Mouse (Mus musculus) kidney, embryonic 16.5 days (tissue): Measurements from ENCODE around the gene Taf11. TPM values are rescaled to one million over a fixed set of nuclear protein-coding genes. Genes with fewer than 3 reads are reported as not detected.

Experiments used
- ATAC-seq: fragments of 200-750 bp; cut with Nextera tagmentation; 2 replicates; pipeline ENCODE4 v1.8.0; 2017; ENCODE audit warnings: moderate TSS enrichment; ENCODE audit not compliant: low FRiP score, low TSS enrichment
- H3K27ac ChIP-seq: fragments of 300-500 bp; sonication (generic); 2 replicates; pipeline ENCODE4 v1.5.1; 2014; ENCODE audit warnings: low read length
- H3K27me3 ChIP-seq: fragments of 300-500 bp; sonication (generic); 2 replicates; pipeline ENCODE4 v1.6.1; 2014; ENCODE audit warnings: low read length, control low read depth, mixed read lengths; ENCODE audit not compliant: insufficient read depth
- H3K36me3 ChIP-seq: fragments of 300-500 bp; sonication (generic); 2 replicates; pipeline ENCODE4 v1.6.1; 2014; ENCODE audit warnings: low read length, control low read depth, mixed read lengths; ENCODE audit not compliant: insufficient read depth
- H3K4me1 ChIP-seq: fragments of 300-500 bp; sonication (generic); 2 replicates; pipeline ENCODE4 v1.6.1; 2014; ENCODE audit warnings: low read length, control low read depth, mixed read lengths; ENCODE audit not compliant: insufficient read depth
- H3K4me2 ChIP-seq: fragments of 300-500 bp; sonication (generic); replicated peaks from 2 replicates; pipeline ENCODE4 v1.6.1; 2014; ENCODE audit warnings: low read depth, low read length
- H3K4me3 ChIP-seq: fragments of 300-500 bp; sonication (generic); 2 replicates; pipeline ENCODE4 v1.5.1; 2014; ENCODE audit warnings: mild to moderate bottlenecking, low read length
- H3K9ac ChIP-seq: fragments of 300-500 bp; sonication (generic); replicated peaks from 2 replicates; pipeline ENCODE4 v1.6.1; 2014; ENCODE audit warnings: low read length
- H3K9me3 ChIP-seq: fragments of 300-500 bp; sonication (generic); 2 replicates; pipeline ENCODE4 v1.6.1; 2016; ENCODE audit warnings: low read length, control low read depth
- WGBS: fragments of 180-500 bp; shearing (Covaris S2); extraction: QIAGEN DNeasy Blood & Tissue Kit; methylation state at CpG from one replicate; pipeline ENCODE4 v1.1.7; 2014; 5-methylcytosine and 5-hydroxymethylcytosine counted together
- polyA plus RNA-seq: library from polyadenylated mRNA; unstranded; fragments of >200 nt; fragmentation: Nextera tagmentation; extraction: Ambion mirVana; gene quantifications from 2 replicates; pipeline ENCODE4 v1.2.1, GENCODE M21; 2015

Taf11 gene
- 59.9 and 72.7 TPM in 2 replicates for polyA plus RNA-seq

GRCm38 (mm10) chr17:27909622-27910500 lies at the start of gene Taf11:
Gene Taf11 (minus strand): TSS chr17:27909844.
- peak; percentile 58 for ATAC-seq
- Histone ChIP-seq H3K27ac (peak within 1 kb of the TSS; percentile 81), H3K27me3 (no peaks in the 10 kb centered on the region), H3K36me3 (0 out of 2 replicates have a peak, but pooled peaks cover 3% of the 10 kb centered on the region), H3K4me1 (peaks cover 26% of the 10 kb centered on the region), H3K4me2 (peak within 1 kb of the TSS; percentile 67), H3K4me3 (peak within 1 kb of the TSS; percentile 84), H3K9me3 (no peaks in the 10 kb centered on the region), H3K9ac (peak within 1 kb of the TSS; percentile 83)
- WGBS, result 1% methylated on average over 53 of the region's 53 CpGs

GRCm38 (mm10) chr17:27957649-27958048 lies 48.0 kb upstream of the Taf11 start:
- H3K9ac ChIP-seq, result no peak overlapping the region
- H3K9me3 ChIP-seq, result no peaks in the 10 kb centered on the region
- H3K27me3 ChIP-seq, result no peaks in the 10 kb centered on the region
- no peak for ATAC-seq
- H3K27ac ChIP-seq, result no peak overlapping the region
- H3K4me1 ChIP-seq, result peaks cover 18% of the 10 kb centered on the region; the same call in 1 of the 2 replicates
- H3K4me3 ChIP-seq, result no peak overlapping the region
- H3K4me2 ChIP-seq, result no peak overlapping the region
- WGBS, result 93% methylated on average over 9 of the region's 9 CpGs
- no peaks in the 10 kb centered on the region for H3K36me3 ChIP-seq

GRCm38 (mm10) chr17:27954629-27955402 lies 45.2 kb upstream of the Taf11 start:
- peak overlapping the region; percentile 39 for H3K27ac ChIP-seq
- H3K36me3 ChIP-seq, result no peaks in the 10 kb centered on the region
- no peak for ATAC-seq
- H3K9me3 ChIP-seq, result no peaks in the 10 kb centered on the region
- WGBS, result 54% methylated on average over 14 of the region's 14 CpGs
- no peak overlapping the region for H3K4me3 ChIP-seq
- peaks cover 17% of the 10 kb centered on the region; the same call in 1 of the 2 replicates for H3K4me1 ChIP-seq
- H3K27me3 ChIP-seq, result no peaks in the 10 kb centered on the region
- H3K9ac ChIP-seq, result no peak overlapping the region
- no peak overlapping the region for H3K4me2 ChIP-seq

GRCm38 (mm10) chr17:27953136-27953535 lies 43.5 kb upstream of the Taf11 start:
- no peak for ATAC-seq
- H3K4me1 ChIP-seq, result peaks cover 16% of the 10 kb centered on the region; the same call in 1 of the 2 replicates
- no peak overlapping the region for H3K27ac ChIP-seq
- H3K9me3 ChIP-seq, result no peaks in the 10 kb centered on the region
- no peak overlapping the region for H3K9ac ChIP-seq
- no peaks in the 10 kb centered on the region for H3K36me3 ChIP-seq
- WGBS, result 41% methylated on average over 6 of the region's 6 CpGs
- no peak overlapping the region for H3K4me3 ChIP-seq
- H3K4me2 ChIP-seq, result no peak overlapping the region
- H3K27me3 ChIP-seq, result no peaks in the 10 kb centered on the region

GRCm38 (mm10) chr17:27947155-27947554 lies 37.5 kb upstream of the Taf11 start:
- H3K27me3 ChIP-seq, result no peaks in the 10 kb centered on the region
- H3K4me2 ChIP-seq, result no peak overlapping the region
- 89% methylated on average over 2 of the region's 2 CpGs for WGBS
- H3K4me3 ChIP-seq, result no peak overlapping the region
- no peak overlapping the region for H3K9ac ChIP-seq
- H3K4me1 ChIP-seq, result peaks cover 22% of the 10 kb centered on the region
- H3K36me3 ChIP-seq, result no peaks in the 10 kb centered on the region
- H3K9me3 ChIP-seq, result no peaks in the 10 kb centered on the region
- ATAC-seq, result peak; percentile 13; the same call in 1 of the 2 replicates
- no peak overlapping the region for H3K27ac ChIP-seq

- H3K27ac ChIP-seq, result peak overlapping the region; percentile 86
- no peaks in the 10 kb centered on the region for H3K27me3 ChIP-seq
- WGBS, result 82% methylated on average over 8 of the region's 8 CpGs
- no peak overlapping the region for H3K4me3 ChIP-seq
- ATAC-seq, result no peak
- H3K4me2 ChIP-seq, result no peak overlapping the region
- no peaks in the 10 kb centered on the region for H3K9me3 ChIP-seq
- H3K36me3 ChIP-seq, result no peaks in the 10 kb centered on the region
- H3K4me1 ChIP-seq, result peaks cover 22% of the 10 kb centered on the region
- H3K9ac ChIP-seq, result no peak overlapping the region
These were observed 36.7 kb upstream of the Taf11 start for GRCm38 (mm10) chr17:27946371-27946770.

GRCm38 (mm10) chr17:27945546-27946216 lies 36.0 kb upstream of the Taf11 start:
- Histone ChIP-seq H3K9me3 (no peaks in the 10 kb centered on the region), H3K9ac (peak overlapping the region; percentile 50; the same call in 1 of the 2 replicates), H3K4me3 (no peak overlapping the region), H3K36me3 (no peaks in the 10 kb centered on the region), H3K27me3 (no peaks in the 10 kb centered on the region), H3K27ac (peak overlapping the region; percentile 86), H3K4me1 (peaks cover 22% of the 10 kb centered on the region), H3K4me2 (no peak overlapping the region)
- 37% methylated on average over 6 of the region's 6 CpGs for WGBS
- peak; percentile 86 for ATAC-seq

- H3K27me3 ChIP-seq, result no peaks in the 10 kb centered on the region
- H3K4me2 ChIP-seq, result no peak overlapping the region
- 90% methylated on average over 4 of the region's 4 CpGs for WGBS
- H3K9me3 ChIP-seq, result no peaks in the 10 kb centered on the region
- no peak overlapping the region for H3K9ac ChIP-seq
- H3K4me1 ChIP-seq, result peaks cover 46% of the 10 kb centered on the region
- no peak overlapping the region for H3K4me3 ChIP-seq
- no peak for ATAC-seq
- no peaks in the 10 kb centered on the region for H3K36me3 ChIP-seq
- H3K27ac ChIP-seq, result no peak overlapping the region
These were observed 32.5 kb upstream of the Taf11 start for GRCm38 (mm10) chr17:27942131-27942530.

- WGBS, result 67% methylated on average over 2 of the region's 2 CpGs
- H3K27me3 ChIP-seq, result no peaks in the 10 kb centered on the region
- H3K4me2 ChIP-seq, result no peak overlapping the region
- no peak overlapping the region for H3K27ac ChIP-seq
- H3K36me3 ChIP-seq, result no peaks in the 10 kb centered on the region
- no peak overlapping the region for H3K9ac ChIP-seq
- peaks cover 47% of the 10 kb centered on the region for H3K4me1 ChIP-seq
- ATAC-seq, result no peak
- H3K4me3 ChIP-seq, result no peak overlapping the region
- H3K9me3 ChIP-seq, result no peaks in the 10 kb centered on the region
These were observed 32.1 kb upstream of the Taf11 start for GRCm38 (mm10) chr17:27941698-27942097.
